Mouse (Mus musculus) CH12.LX (cell line): ENCODE data around the gene Gimap5. TPM values are rescaled to one million over a fixed set of nuclear protein-coding genes. Genes with fewer than 3 reads are reported as not detected.

Experiments used
- DNase-seq: peaks from one replicate; pipeline ENCODE4 v3.0.0-alpha.2; 2013; ENCODE audit errors: extremely low read depth
- H3K27ac ChIP-seq: 2 replicates; pipeline ENCODE4 v1.5.1; 2012; ENCODE audit warnings: low read depth, mild to moderate bottlenecking, control low read depth, moderate library complexity; ENCODE audit not compliant: insufficient read depth
- H3K27me3 ChIP-seq: replicated peaks from 2 replicates; pipeline ENCODE3; 2012; ENCODE audit warnings: inconsistent platforms
- H3K36me3 ChIP-seq, 2 experiments: replicated peaks in 1 of 2; 2 replicates each; pipeline versions ENCODE3 to v1.6.1; 2012; ENCODE audit warnings: inconsistent platforms in 1 of 2, low read length in 1 of 2, mild to moderate bottlenecking in 1 of 2, mixed read lengths in 1 of 2, moderate library complexity in 1 of 2; ENCODE audit not compliant: control insufficient read depth in 1 of 2, insufficient read depth in 1 of 2
- H3K4me1 ChIP-seq, 2 experiments: 2 replicates each; pipeline ENCODE4 v1.6.1; 2012; ENCODE audit warnings: inconsistent platforms in 1 of 2, moderate library complexity in 1 of 2; ENCODE audit not compliant: insufficient read depth in 2 of 2, control insufficient read depth in 1 of 2
- H3K4me2 ChIP-seq: 2 replicates; pipeline ENCODE4 v1.6.1; 2012; ENCODE audit warnings: low read depth, mild to moderate bottlenecking, control low read depth; ENCODE audit not compliant: poor library complexity, insufficient read depth, severe bottlenecking
- H3K4me3 ChIP-seq, 3 experiments: fragments of 150-350 bp in 1 of 3; sonication (generic) in 1 of 3; replicated peaks in 1 of 3; 2 replicates each; pipeline versions ENCODE3 to v1.5.1; 2011 to 2012; ENCODE audit warnings: low read depth in 2 of 3, low read length in 2 of 3, mild to moderate bottlenecking in 2 of 3, moderate library complexity in 2 of 3, control low read depth in 1 of 3, improper control_type of control experiment in 1 of 3, inconsistent platforms in 1 of 3, mixed read lengths in 1 of 3; ENCODE audit not compliant: poor library complexity in 1 of 3
- H3K79me2 ChIP-seq: replicated peaks from 2 replicates; pipeline ENCODE4 v1.6.1; 2012; ENCODE audit warnings: mild to moderate bottlenecking, moderate library complexity; ENCODE audit not compliant: control insufficient read depth, poor library complexity, insufficient read depth, severe bottlenecking; ENCODE audit errors: extremely low read depth
- H3K9ac ChIP-seq: 2 replicates; pipeline ENCODE4 v1.6.1; 2012; ENCODE audit warnings: low read depth, mild to moderate bottlenecking, control low read depth, moderate library complexity; ENCODE audit not compliant: insufficient read depth
- H3K9me3 ChIP-seq: replicated peaks from 2 replicates; pipeline ENCODE3; 2012; ENCODE audit warnings: low read length, inconsistent platforms, mixed read lengths
- CHD1 ChIP-seq: IDR thresholded peaks from 2 replicates; pipeline ENCODE4 v1.6.1; 2012; ENCODE audit warnings: low read depth, low read length, improper control_type of control experiment, inconsistent platforms
- CTCF ChIP-seq, 2 experiments: IDR thresholded peaks in 1 of 2; conservative IDR thresholded peaks in 1 of 2; 2 replicates each; pipeline ENCODE4 v1.5.1; 2011 to 2012; ENCODE audit warnings: low read depth in 2 of 2, low read length in 2 of 2, improper control_type of control experiment in 1 of 2, inconsistent platforms in 1 of 2, mild to moderate bottlenecking in 1 of 2, moderate library complexity in 1 of 2
- E2F4 ChIP-seq: IDR thresholded peaks from 2 replicates; pipeline ENCODE4 v1.6.1; 2011; ENCODE audit warnings: low read depth, low read length, improper control_type of control experiment; ENCODE audit not compliant: insufficient replicate concordance
- EP300 ChIP-seq: IDR thresholded peaks from 2 replicates; pipeline ENCODE4 v1.6.1; 2011; ENCODE audit warnings: low read length, improper control_type of control experiment
- ETS1 ChIP-seq: conservative IDR thresholded peaks from 2 replicates; pipeline ENCODE4 v1.6.1; 2012; ENCODE audit warnings: low read depth, mild to moderate bottlenecking, inconsistent platforms, low read length, improper control_type of control experiment, moderate library complexity
- JUN ChIP-seq: IDR thresholded peaks from 2 replicates; pipeline ENCODE4 v1.6.1; 2011; ENCODE audit warnings: low read depth, mild to moderate bottlenecking, low read length, improper control_type of control experiment, moderate library complexity; ENCODE audit not compliant: insufficient read depth
- KAT2A ChIP-seq: IDR thresholded peaks from 2 replicates; pipeline ENCODE4 v1.6.1; 2012; ENCODE audit warnings: low read length, improper control_type of control experiment, inconsistent platforms; ENCODE audit not compliant: insufficient replicate concordance
- MXI1 ChIP-seq: IDR thresholded peaks from 2 replicates; pipeline ENCODE4 v1.6.1; 2011; ENCODE audit warnings: mild to moderate bottlenecking, low read depth, low read length, improper control_type of control experiment
- PAX5 ChIP-seq: IDR thresholded peaks from 2 replicates; pipeline ENCODE4 v1.6.1; 2012; ENCODE audit warnings: low read length, inconsistent platforms, mixed read lengths
- POLR2A ChIP-seq: IDR thresholded peaks from 2 replicates; pipeline ENCODE4 v1.6.1; 2011; ENCODE audit warnings: low read depth, mild to moderate bottlenecking, improper control_type of control experiment, low read length
- RAD21 ChIP-seq: IDR thresholded peaks from 2 replicates; pipeline ENCODE4 v1.6.1; 2011; ENCODE audit warnings: low read depth, mild to moderate bottlenecking, low read length, improper control_type of control experiment, moderate library complexity
- TBP ChIP-seq: conservative IDR thresholded peaks from 2 replicates; pipeline ENCODE4 v1.6.1; 2011; ENCODE audit warnings: low read depth, low read length, improper control_type of control experiment
- UBTF ChIP-seq: IDR thresholded peaks from 2 replicates; pipeline ENCODE4 v1.6.1; 2012; ENCODE audit warnings: low read depth, mild to moderate bottlenecking, inconsistent platforms, low read length, improper control_type of control experiment, moderate library complexity
- USF2 ChIP-seq: conservative IDR thresholded peaks from 2 replicates; pipeline ENCODE4 v1.6.1; 2011; ENCODE audit warnings: low read depth, low read length, improper control_type of control experiment
- ZMIZ1 ChIP-seq: IDR thresholded peaks from 2 replicates; pipeline ENCODE4 v1.6.1; 2012; ENCODE audit warnings: low read depth, mild to moderate bottlenecking, inconsistent platforms, low read length, improper control_type of control experiment
- dilution Hi-C: fragments of 300-500 bp; cut with MboI; formaldehyde crosslinking; loops from 2 replicates; pipeline ENCODE4 v1.14.3; 2020; ENCODE audit warnings: low sequenced_read_pairs; ENCODE audit not compliant: extremely low pct_unique_long_range_greater_than_20kb, extremely low pct_ligation_motif_present
- in situ Hi-C: fragments of 300-500 bp; cut with MboI; formaldehyde crosslinking; loops from 3 replicates; pipeline ENCODE4 v1.14.3; 2019; ENCODE audit warnings: low sequenced_read_pairs, low pct_ligation_motif_present, low pct_unique_long_range_greater_than_20kb, mixed read lengths
- polyA plus RNA-seq: library from polyadenylated mRNA; unstranded; fragments of >175 nt; gene quantifications from 2 replicates; pipeline ENCODE4 v1.2.1, GENCODE M21; 2012; ENCODE audit warnings: low read depth; ENCODE audit not compliant: insufficient read length
- total RNA-seq, 2 experiments: library from RNA; depleted of rRNA; stranded (reverse); fragments of 300-350 nt in 1 of 2; fragments of >200 nt in 1 of 2; gene quantifications; 2 replicates each; pipeline ENCODE4 v1.2.3; 2012 to 2014

Gene Gimap5
- total and polyA plus RNA-seq, 3 experiments: 56.9 to 82.1 (median 74.6) TPM

- peak; percentile 84 for TF ChIP-seq ETS1
Measured at GRCm38 (mm10) chr6:48745959-48746889, at the start of gene Gimap5 (continued).

- peaks cover 3% of the 10 kb centered on the region for H3K79me2 ChIP-seq
- TF ChIP-seq ZMIZ1 (no peak), KAT2A (no peak), UBTF (no peak), CHD1 (no peak), RAD21 (no peak), MXI1 (no peak), PAX5 (no peak), E2F4 (no peak), TBP (no peak)
- TF ChIP-seq, all 38 proteins: peak for 0
- H3K4me3 ChIP-seq: no peak overlapping the region
- H3K27me3 ChIP-seq: no peaks in the 10 kb centered on the region
- in situ Hi-C loops: no loop called here
- H3K9me3 ChIP-seq: peaks cover 33% of the 10 kb centered on the region
- dilution Hi-C loops: no loop called here
- H3K36me3 ChIP-seq: peaks cover 26 to 50% of the 10 kb centered on the region in 2 experiments
- no peak for DNase-seq
- H3K27ac ChIP-seq: peak overlapping the region; percentile 37; the same call in 1 of the 2 replicates
- peaks cover 29 to 69% of the 10 kb centered on the region in 2 experiments for H3K4me1 ChIP-seq
- no peak overlapping the region for H3K4me2 ChIP-seq
- no peak overlapping the region for H3K9ac ChIP-seq
Measured at GRCm38 (mm10) chr6:48696830-48697554, 49.0 kb upstream of the Gimap5 start.

- Histone ChIP-seq H3K9ac (no peak overlapping the region), H3K36me3 (peaks cover 28 to 52% of the 10 kb centered on the region in 2 experiments), H3K27ac (peak overlapping the region; percentile 37; the same call in 1 of the 2 replicates), H3K4me2 (no peak overlapping the region), H3K9me3 (peaks cover 33% of the 10 kb centered on the region), H3K27me3 (no peaks in the 10 kb centered on the region), H3K4me1 (peaks cover 30 to 70% of the 10 kb centered on the region in 2 experiments), H3K4me3 (no peak overlapping the region), H3K79me2 (no peaks in the 10 kb centered on the region; the same call in 1 of the 2 replicates)
- in situ Hi-C loops (no loop called here), dilution Hi-C loops (no loop called here)
- DNase-seq: no peak
- TF ChIP-seq USF2 (no peak), CTCF (conservative IDR thresholded peaks at IDR 0.05 in 1 of 2, IDR thresholded peaks at IDR 0.05 in 1 of 2; ENCODE audit: low read depth in 2 of 2, low read length in 2 of 2) (no peak), EP300 (no peak), POLR2A (no peak), JUN (no peak)
Measured at GRCm38 (mm10) chr6:48697555-48697930, 48.5 kb upstream of the Gimap5 start.
